Mouse (Mus musculus) G1E (cell line): ENCODE measurements around the gene Adam20. TPM values are rescaled to one million over a fixed set of nuclear protein-coding genes. Genes with fewer than 3 reads are reported as not detected.
"Not testable (repeated sequence)": the region's sequence is repeated elsewhere in the genome, so short reads cannot be mapped to it uniquely, and the experiment has no call there.

Source experiments
- ATAC-seq: 2 replicates; pipeline ENCODE4 v1.8.0; 2016; ENCODE audit warnings: mild to moderate bottlenecking; ENCODE audit not compliant: insufficient number of reproducible peaks, poor library complexity, low FRiP score, severe bottlenecking; ENCODE audit errors: extremely low read depth
- DNase-seq: peaks from one replicate; pipeline ENCODE4 v3.0.0; 2012; ENCODE audit warnings: low spot score
- H3K27me3 ChIP-seq: 2 replicates; pipeline ENCODE4 v1.6.1; 2012; ENCODE audit warnings: mild to moderate bottlenecking, low read length, inconsistent platforms; ENCODE audit not compliant: insufficient read depth
- H3K36me3 ChIP-seq: replicated peaks from 2 replicates; pipeline ENCODE3; 2012; ENCODE audit warnings: mild to moderate bottlenecking, inconsistent platforms
- H3K4me1 ChIP-seq: 2 replicates; pipeline ENCODE4 v1.6.1; 2012; ENCODE audit warnings: low read depth, low read length, inconsistent platforms, mixed read lengths; ENCODE audit not compliant: insufficient read depth
- H3K4me3 ChIP-seq: 2 replicates; pipeline ENCODE4 v1.5.1; 2012; ENCODE audit warnings: low read depth, mild to moderate bottlenecking, inconsistent platforms, low read length, moderate library complexity, mixed read lengths
- H3K9me3 ChIP-seq: replicated peaks from 2 replicates; pipeline ENCODE4 v1.6.1; 2012; ENCODE audit warnings: inconsistent platforms
- CTCF ChIP-seq: IDR thresholded peaks from 2 replicates; pipeline ENCODE4 v1.5.1; 2012; ENCODE audit warnings: low read depth, low read length, inconsistent platforms, mixed read lengths
- GATA1 ChIP-seq: IDR thresholded peaks from 2 replicates; pipeline ENCODE4 v1.6.1; 2012; ENCODE audit warnings: borderline replicate concordance, low read length, inconsistent platforms, mixed read lengths
- GATA2 ChIP-seq: IDR thresholded peaks from 2 replicates; pipeline ENCODE4 v1.6.1; 2012; ENCODE audit warnings: low read depth, low read length, inconsistent platforms, borderline replicate concordance
- POLR2AphosphoS5 ChIP-seq: IDR thresholded peaks from 2 replicates; pipeline ENCODE4 v1.6.1; 2012; ENCODE audit warnings: low read depth, low read length, inconsistent platforms; ENCODE audit not compliant: insufficient replicate concordance
- TAL1 ChIP-seq: conservative IDR thresholded peaks from 2 replicates; pipeline ENCODE4 v1.6.1; 2012; ENCODE audit warnings: low read depth, low read length, inconsistent platforms, mixed read lengths
- polyA plus RNA-seq: library from polyadenylated mRNA; stranded (reverse); fragments of >175 nt; gene quantifications from 2 replicates; pipeline ENCODE4 v1.2.3, GENCODE M21; 2012
- total RNA-seq, 2 experiments: library from RNA; stranded (forward) in 1 of 2; stranded (reverse) in 1 of 2; fragments of 200-1000 nt in 1 of 2; fragments of >200 nt in 1 of 2; fragmentation: Nextera tagmentation in 1 of 2; gene quantifications; 2 replicates each; pipeline ENCODE4 v1.2.3; 2014 to 2017

The Adam20 gene
- total RNA-seq (2014; fragmentation: Nextera tagmentation) = not detected in 2 replicates
- total RNA-seq (2017) = 0.11 TPM in 1 of 2 replicates, not detected in the other
- not detected in 2 replicates for polyA plus RNA-seq

GRCm38 (mm10) chr8:40792973-40793372 is at the start of gene Adam20:
Gene Adam20, plus strand, starts transcription at chr8:40793273.
- ATAC-seq, DNase-seq, H3K27me3 ChIP-seq, H3K4me3 ChIP-seq, H3K36me3 ChIP-seq, H3K4me1 ChIP-seq, H3K9me3 ChIP-seq: not testable (repeated sequence)

GRCm38 (mm10) chr8:40751908-40752307 is 41.2 kb upstream of the Adam20 start, which contains the start of gene Adam25:
Gene Adam25, plus strand, starts transcription at chr8:40752208.
- H3K9me3 ChIP-seq, H3K27me3 ChIP-seq: not testable (repeated sequence)

GRCm38 (mm10) chr8:40783320-40783719 is 9.8 kb upstream of the Adam20 start:
- ATAC-seq (no peak), DNase-seq (no peak)
- H3K36me3 ChIP-seq = no peaks in the 10 kb centered on the region
- no peaks in the 10 kb centered on the region for H3K4me1 ChIP-seq
- no peak overlapping the region for H3K4me3 ChIP-seq
- H3K9me3 ChIP-seq = no peaks in the 10 kb centered on the region
- no peaks in the 10 kb centered on the region for H3K27me3 ChIP-seq
- no peak for TF ChIP-seq TAL1

More at GRCm38 (mm10) chr8:40751908-40752307, 41.2 kb upstream of the Adam20 start, which contains the start of gene Adam25:
- DNase-seq, H3K4me1 ChIP-seq, H3K36me3 ChIP-seq, ATAC-seq, H3K4me3 ChIP-seq: not testable (repeated sequence)

- ATAC-seq = no peak
- no peak for TF ChIP-seq POLR2AphosphoS5
- no peak for TF ChIP-seq TAL1
- TF ChIP-seq CTCF = no peak
- TF ChIP-seq GATA1 = no peak
- no peak for TF ChIP-seq GATA2
- H3K36me3 ChIP-seq = no peaks in the 10 kb centered on the region
Measured at GRCm38 (mm10) chr8:40803379-40804079, 10.5 kb downstream of the Adam20 start.

More at GRCm38 (mm10) chr8:40803379-40804079, 10.5 kb downstream of the Adam20 start:
- DNase-seq = no peak
- H3K9me3 ChIP-seq = no peaks in the 10 kb centered on the region
- H3K4me1 ChIP-seq = no peaks in the 10 kb centered on the region
- H3K27me3 ChIP-seq = no peaks in the 10 kb centered on the region
- no peak overlapping the region for H3K4me3 ChIP-seq

Other genes starting within 250 kb of the Adam20 start
- not detected in 2 replicates for gene Adam24, start 118.2 kb upstream of the Adam20 start, total RNA-seq (2014; fragmentation: Nextera tagmentation)
- gene Adam24, start 118.2 kb upstream of the Adam20 start, total RNA-seq (2017) = 0.12 and 0.16 TPM in 2 replicates
- gene Adam24, start 118.2 kb upstream of the Adam20 start, polyA plus RNA-seq = not detected in 2 replicates
- gene Adam25, start 41.1 kb upstream of the Adam20 start, total RNA-seq (2014; fragmentation: Nextera tagmentation) = not detected in 2 replicates
- 0.05 TPM in 1 of 2 replicates, not detected in the other for gene Adam25, start 41.1 kb upstream of the Adam20 start, total RNA-seq (2017)
- gene Adam25, start 41.1 kb upstream of the Adam20 start, polyA plus RNA-seq = not detected in 2 replicates
- gene Adam39, start 29.7 kb downstream of the Adam20 start, total RNA-seq (2014; fragmentation: Nextera tagmentation) = not detected in 2 replicates
- 0.33 TPM in 1 of 2 replicates, not detected in the other for gene Adam39, start 29.7 kb downstream of the Adam20 start, total RNA-seq (2017)
- gene Adam39, start 29.7 kb downstream of the Adam20 start, polyA plus RNA-seq = not detected in 2 replicates